Mouse (Mus musculus) gastrocnemius, postnatal 25 days (tissue): ENCODE results near the gene Slc7a6os. TPM values are rescaled to one million over a fixed set of nuclear protein-coding genes. Genes with fewer than 3 reads are reported as not detected.
"Not testable (repeated sequence)": the region's sequence is repeated elsewhere in the genome, so short reads cannot be mapped to it uniquely, and the experiment has no call there.

ENCODE experiments used
- DNase-seq: peaks from one replicate; pipeline ENCODE4 v3.0.0; 2022
- long read RNA-seq, 2 experiments: library from polyadenylated mRNA; stranded (forward); transcript quantifications; one replicate each; pipeline ENCODE4 v2.0.0; 2021
- total RNA-seq, 2 experiments: library from RNA; stranded (reverse); gene quantifications; 1 replicate in 1 of 2; 2 replicates in 1 of 2; pipeline ENCODE4 v1.2.3; 2021

Gene Slc7a6os
- total RNA-seq = 1 to 10 TPM; 8.6 to 9.3 TPM
- long read RNA-seq, experiment 1, partial matches to known transcripts = 0 of 4 reads
- long read RNA-seq, experiment 1, other reads (novel, unspliced or antisense) = 1 of 4 reads
- long read RNA-seq, experiment 2, partial matches to known transcripts = 1 of 3 reads
- long read RNA-seq, experiment 2, other reads (novel, unspliced or antisense) = 2 of 3 reads

DNA sequence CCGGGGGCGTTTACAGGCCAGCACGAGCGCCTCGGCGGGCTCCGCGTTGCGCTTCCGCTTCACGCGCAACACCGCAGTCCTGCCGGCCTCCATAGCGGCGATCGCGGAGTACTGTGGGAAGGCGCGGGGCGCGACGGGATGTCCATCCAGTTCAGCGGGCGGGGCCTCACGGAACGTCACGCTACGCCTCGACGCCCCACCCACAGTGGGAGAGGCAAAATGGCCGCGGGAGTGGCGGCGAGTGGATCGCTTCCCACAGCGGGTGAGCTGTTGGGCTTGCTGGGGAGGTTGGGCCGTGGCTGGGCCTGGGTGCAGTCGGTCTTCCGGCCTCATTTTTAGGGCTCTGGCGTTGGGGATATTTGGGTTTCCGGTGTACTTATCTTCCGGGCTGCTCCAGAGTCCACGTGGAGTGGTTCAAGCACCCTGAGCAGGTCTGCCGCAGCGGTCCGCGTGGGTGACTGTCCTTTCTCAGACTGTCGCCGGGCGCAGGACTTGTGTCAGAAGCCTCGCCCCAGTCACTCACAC lies at the start of gene Slc7a6os, which contains the start of gene Prmt7:
Gene Slc7a6os (minus strand): TSS at position 115 of the 525 bp plus-strand sequence.
Gene Prmt7 (plus strand): TSS at position 116 of the 525 bp plus-strand sequence.
- DNase-seq = peak; percentile 91

DNA sequence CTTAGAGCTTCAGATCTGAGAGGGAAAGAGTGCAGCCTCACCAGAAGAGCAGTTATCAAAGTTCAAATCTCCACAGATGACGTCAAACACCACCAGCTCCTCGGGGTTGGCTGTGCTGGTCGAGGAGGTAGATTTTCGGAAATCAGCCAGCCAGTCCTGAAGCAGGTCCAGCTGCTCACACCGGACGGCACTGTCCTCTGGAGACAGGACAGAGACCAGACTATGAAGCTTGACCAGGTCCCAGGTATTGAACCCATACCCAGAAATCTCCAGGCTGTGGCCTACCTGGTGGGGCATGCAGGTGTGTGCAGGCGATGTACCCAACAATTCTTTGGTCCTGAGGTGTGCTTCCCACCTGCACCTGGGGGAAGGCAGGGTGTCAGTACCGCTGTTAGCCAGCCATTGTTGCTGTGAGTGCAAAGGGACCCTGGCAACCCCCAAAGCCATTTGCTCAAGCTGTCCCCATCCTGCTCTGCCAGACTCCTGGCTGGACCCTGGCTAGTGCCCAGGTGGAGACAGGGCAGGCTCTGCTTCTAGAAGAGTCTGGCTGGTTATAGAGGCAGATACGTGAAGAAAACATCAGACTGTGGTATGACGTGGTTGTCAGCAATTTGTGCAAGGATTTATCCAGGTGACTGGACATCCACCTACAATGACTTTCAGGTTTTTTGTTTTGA lies 49.0 kb upstream of the Slc7a6os start:
- DNase-seq = no peak

DNA sequence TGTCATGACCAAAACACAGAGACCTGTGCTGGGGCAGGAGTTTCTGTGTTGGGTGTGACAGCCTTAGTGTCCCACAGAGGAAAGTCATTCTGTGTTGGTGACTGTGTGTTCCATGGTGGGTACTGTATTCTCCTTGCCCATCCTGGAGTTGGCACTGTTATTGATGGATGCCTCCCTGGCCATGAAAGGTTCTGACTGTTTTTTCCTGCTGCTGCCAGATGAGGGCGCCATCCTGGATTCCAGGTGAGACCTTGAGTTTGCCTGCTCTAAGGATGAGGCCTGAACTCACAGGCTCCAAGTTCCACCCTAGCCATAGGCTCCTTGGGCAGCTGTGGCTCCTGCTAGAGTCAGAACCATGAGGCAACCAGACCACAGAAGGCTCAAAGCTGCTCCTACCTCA lies 47.4 kb upstream of the Slc7a6os start:
- DNase-seq = no peak

DNA sequence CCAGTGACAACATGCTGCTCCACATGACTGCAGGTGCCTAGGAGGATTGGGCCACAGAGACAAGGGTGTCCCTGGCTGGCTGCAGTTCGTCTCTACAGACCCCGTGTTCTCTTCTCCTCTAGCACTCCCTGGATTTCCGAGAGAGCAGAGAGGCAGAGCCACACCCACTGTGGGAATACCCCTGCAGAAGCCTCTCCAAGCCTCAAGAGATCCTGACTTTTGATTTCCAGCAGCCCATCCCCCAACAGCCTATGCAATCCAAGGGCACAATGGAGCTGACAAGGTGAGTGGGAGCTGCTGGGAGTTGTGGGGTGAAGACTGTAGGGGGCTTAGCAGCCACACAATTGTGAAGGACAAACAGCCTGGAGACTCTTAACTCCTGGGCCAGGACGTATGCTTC lies 39.5 kb upstream of the Slc7a6os start:
- DNase-seq = no peak

DNA sequence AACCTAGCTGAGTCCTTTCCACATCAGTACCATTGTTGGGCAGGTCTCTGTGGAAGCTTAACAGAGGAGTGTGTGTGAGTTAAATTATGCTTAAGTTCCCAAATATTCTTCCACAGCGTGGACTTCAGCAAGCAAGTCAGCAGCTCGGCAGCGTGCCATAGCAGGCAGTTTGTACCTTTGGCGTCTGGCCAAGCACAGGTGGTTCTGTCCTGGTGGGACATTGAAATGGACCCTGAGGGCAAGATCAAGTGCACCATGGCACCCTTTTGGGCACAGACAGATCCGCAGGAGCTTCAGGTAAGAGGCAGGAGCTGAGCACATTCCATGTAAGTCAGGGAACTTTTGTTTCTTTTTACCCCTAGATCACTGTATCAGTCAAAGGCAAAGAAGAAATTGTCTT lies 26.4 kb upstream of the Slc7a6os start:
- no peak for DNase-seq

DNA sequence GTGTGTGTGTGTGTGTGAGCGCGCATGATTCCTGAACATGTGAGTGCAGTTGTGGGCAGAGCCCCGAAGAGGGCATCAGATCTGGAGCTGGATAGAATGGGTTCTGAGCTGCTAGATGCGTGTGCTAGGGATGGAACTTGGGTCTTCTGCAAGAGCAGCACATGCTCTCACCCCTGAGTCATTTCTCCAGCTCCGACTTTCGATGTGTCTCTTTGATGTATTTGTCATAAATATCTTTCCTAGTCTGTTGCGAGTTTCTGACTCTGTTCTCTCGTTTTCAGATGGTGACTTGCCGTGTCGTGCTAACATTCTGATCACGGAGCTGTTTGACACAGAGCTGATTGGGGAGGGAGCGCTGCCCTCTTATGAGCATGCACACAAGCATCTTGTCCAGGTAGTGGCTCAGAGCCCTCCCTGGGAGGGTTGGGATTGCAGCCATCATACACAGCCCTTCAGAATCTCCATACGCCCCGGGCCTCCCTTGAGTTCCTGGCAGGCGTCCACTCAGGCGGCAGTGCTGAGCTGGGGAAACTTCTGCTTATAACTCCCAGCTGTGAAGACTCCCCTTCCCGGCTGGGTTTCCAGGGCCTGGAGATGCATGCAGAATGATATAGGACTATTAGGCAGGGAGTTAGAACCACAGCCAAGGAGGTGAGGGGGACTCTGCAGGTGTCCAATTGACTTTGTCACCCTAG lies 24.0 kb upstream of the Slc7a6os start:
- no peak for DNase-seq

DNA sequence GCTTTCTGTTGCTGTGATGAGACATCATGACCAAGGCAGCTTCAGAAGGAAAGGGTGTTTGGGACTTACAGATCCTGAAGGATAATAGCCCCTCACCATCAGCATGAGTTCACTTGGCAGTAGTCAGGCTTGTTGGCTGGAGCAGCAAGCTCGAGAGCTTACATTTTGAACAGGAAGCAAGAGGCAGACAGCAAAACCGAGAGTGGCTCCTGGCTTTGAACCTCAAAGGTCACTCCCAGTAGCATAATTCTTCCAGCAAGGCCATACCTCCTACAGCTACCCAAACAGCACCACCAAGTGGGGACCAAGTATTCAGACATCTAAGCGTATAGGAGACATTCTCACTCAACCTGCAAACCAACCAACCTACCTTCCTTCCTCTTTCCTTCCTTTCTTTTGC lies 22.0 kb upstream of the Slc7a6os start:
- DNase-seq = no peak

DNA sequence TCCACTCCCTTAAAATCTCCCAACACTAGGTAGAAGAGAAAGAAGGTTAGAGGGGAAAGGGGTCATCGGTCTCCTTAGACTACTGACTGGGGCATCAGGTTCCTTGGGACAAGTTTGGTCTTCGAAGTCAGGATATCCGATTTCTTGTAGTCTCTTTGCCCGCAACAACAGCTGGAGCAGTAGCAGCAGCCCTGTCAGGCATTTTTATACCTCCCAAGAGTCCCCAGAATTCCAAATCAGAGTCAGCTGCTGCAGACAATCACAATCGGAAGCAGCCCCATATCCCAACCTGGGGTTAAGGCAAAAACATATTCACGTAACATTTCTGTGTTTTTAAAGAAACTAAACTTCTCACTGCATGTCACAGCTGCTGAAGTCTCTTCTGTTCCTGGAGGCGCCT lies 20.8 kb upstream of the Slc7a6os start:
- DNase-seq = no peak

DNA sequence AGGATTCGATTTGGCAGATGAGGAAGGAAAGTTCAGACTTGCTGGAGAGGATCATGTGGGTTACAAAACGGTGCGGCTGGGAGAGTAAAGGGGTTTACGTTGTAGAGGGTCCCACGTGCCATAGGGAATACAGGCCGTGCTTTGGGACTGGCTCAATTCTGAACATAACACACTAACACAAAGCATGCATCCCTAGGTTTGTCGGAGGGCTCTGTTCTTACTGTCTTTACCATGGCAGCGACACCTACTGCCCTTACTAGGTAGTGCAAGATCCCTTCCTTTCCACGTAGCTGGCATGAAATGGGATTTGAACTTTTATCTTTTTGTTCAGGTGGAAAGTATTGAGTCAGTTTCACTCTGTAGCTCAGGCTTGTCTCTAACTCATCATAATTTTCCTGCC lies 15.9 kb upstream of the Slc7a6os start:
- no peak for DNase-seq

DNA sequence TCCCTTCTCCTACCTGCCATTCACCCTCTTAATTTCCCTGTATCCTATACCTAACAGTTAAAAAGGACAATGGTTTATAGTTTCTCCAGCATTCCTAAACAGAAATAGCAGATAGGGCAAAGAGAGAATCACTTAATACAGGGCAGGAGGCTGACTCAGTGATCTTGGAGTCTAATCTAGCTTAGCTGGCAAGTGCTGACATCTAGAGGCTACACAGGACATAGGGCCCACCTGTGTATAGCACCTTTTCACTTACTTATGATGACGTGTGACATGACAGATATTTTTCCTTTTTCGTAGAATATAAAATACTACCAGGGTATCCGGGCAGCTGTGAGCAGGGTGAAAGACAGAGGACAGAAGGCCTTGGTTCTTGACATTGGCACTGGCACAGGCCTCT lies 8.9 kb upstream of the Slc7a6os start:
- DNase-seq = no peak

DNA sequence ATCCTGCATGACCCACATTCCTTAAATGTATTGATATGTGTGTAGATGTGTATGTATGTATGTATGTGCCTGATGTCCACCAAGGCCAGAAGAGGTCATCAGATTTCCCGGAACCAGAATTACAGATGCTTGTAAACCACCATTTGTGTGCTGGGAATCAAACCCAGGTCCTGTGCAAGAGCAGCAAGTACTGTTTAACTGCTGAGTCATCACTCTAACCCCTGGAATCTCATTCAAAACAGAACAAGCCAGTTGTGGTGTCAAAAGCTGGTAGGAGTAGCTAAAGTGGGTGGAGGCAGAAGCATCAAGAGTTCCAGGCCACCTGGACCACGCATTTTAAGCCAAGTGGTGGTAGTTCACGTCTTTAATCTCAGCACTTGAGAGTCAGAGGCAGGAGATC lies 3.2 kb upstream of the Slc7a6os start:
- DNase-seq = no peak

DNA sequence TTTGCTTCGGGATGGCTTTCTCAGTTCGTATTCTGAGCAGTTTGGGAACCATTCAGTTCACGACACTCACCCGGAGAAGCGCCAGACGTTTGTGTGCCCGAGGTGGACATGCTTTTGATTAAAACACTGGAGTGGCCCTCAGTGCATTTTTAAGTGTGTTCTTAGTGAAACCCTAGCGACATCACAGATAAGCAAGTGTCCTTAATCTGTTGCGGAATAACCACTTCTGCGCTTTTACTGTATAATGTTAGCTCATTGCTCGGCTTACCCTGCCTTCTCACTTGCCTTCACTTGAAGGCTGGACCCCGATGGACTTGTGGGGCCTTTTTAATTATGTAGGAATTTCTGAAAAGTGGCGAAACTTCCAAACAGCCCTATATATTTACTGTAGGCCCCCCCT lies 686 bp upstream of the Slc7a6os start:
- DNase-seq = no peak

DNA sequence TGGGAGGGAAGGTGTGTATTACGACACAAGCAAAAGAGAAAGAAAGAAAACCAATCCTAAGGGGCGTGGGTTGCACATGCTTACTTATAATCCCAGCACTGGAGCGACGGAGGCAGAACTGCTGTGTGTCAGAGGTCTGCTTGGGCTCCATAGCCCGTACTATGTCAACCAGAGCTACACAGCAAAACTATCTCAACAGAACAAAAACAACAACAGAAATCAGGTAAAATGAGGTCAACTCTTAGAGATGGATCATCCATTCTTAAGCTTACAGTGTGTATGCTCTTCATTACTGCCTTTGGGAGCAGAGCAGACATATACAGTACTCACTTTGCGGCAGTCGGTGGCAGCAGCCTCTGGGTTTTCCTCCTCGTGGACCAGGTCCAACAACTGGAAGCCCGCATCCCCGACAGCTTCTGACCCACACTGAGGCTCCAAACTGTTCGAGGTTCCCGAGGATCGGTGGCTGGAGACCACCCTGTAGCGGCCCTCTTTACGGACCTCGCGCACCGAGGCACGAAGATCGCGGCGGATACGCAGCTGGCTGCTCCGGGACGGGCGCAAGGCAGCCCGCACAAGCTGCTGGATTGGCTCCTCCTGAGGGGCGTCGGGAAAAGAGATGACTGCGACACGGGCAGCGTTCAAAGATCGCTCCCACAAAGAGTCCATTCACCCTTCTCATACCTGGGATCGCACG lies 552 bp downstream of the Slc7a6os start:
- DNase-seq = no peak

DNA sequence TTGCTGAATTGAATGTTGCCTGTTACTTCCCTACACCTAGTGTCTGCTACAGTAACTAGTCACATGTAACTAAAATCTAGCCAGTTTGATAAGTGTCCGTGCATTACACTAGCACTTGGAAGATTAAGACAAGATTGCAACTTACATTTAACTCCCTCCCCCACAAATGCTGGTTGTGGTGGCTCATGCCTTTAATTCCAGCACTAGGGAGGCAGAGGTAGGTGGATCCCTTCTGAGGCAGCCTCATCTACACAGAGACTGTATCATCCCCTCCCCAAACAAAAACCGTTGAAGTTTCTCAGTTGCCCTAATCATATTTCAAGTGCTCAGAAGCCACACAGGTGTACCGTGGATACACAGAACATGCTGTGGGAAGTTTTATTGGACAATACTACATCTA lies 11.1 kb downstream of the Slc7a6os start:
- DNase-seq = not testable (repeated sequence)

DNA sequence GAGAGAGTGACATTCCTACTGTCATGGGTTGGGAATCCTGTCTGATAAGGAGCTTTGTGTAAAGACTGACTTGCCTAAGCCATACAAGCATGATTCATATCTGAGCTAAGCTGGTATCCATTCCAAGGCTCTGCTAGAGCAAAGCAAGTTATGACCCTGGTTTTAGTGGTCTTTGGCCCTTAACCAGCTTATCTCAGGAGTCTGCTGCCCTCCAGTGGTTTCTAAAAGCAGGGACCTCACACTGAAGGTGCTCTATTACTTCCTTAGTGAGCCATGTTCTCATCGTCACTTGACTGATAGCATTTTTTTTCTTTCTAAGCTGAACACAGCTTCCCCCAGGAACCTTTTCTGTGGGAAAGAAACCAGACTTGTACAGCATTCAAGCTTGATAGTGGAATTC lies 12.0 kb downstream of the Slc7a6os start:
- DNase-seq = no peak

DNA sequence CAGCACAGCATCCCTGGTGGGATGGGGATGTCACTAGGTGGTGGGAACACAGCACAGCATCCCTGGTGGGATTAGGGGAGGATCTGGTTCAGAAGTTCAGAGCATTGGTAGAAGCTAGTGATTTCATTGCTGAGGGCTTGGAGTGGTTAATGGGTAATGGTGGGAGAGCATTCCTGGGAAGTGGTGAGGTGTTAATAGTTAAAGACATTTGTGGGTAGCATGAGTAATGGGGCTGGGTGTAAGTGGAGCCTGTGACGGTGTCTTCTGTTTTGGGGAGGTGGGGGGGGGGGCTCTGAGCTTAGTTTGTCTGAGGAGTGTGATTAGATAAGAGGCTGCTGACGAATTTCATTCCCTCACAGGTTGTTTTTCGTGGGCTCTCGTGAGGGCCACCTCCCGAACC lies 16.7 kb downstream of the Slc7a6os start:
- DNase-seq = no peak

DNA sequence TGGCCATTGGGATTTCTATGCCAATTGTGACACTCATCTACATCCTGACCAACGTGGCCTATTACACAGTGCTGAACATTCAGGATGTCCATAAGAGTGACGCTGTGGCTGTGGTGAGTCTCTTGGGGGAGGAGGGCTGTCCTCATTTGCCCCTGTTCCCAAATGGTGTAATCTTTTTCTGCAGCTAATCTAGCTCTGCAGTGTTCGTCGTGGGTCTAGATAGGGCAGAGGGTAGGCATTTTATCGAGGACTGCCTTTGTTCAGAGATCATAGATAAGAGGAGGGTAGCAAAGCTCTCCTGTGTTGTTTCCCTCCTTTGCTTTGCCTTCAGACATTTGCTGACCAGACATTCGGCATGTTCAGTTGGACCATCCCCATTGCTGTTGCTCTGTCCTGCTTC lies 17.6 kb downstream of the Slc7a6os start:
- DNase-seq = no peak

DNA sequence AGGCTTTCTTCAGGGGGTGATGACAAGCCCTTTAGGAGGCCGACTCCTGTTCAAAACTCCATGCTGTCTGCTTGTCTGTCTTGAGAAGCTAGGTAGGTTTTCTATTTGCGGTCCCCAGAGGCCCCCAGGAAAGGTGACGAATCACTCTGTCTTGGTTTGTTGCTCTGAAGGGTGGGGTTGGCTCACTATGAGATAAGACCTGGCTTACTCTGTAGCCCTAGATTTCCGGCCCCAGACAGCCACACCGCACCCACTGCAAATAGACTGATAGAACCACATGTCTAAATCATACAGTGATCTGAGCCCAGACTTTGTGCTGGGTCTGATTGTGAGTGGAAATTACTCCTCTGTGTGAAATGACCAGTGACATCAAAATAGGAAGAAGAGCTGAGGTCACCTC lies 19.1 kb downstream of the Slc7a6os start:
- no peak for DNase-seq

DNA sequence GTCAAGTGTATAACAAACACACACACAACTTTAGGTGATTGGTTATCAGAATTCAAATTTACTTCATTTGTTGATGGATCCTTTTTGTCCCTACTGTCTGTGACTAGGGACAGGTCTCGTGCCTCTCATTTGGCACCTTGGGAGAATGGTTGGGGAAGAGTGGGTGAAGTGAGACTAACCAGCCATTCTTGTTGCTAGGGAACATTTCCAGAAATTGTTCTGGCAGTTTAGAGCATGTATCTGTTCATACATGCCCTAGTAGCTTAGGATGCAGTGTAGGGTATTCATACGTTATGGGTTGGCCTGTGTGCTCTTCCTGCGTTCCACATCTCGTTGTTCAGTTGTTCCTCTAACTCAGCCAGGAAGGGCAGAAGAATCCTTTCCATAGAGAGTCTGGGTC lies 21.6 kb downstream of the Slc7a6os start:
- DNase-seq = no peak

DNA sequence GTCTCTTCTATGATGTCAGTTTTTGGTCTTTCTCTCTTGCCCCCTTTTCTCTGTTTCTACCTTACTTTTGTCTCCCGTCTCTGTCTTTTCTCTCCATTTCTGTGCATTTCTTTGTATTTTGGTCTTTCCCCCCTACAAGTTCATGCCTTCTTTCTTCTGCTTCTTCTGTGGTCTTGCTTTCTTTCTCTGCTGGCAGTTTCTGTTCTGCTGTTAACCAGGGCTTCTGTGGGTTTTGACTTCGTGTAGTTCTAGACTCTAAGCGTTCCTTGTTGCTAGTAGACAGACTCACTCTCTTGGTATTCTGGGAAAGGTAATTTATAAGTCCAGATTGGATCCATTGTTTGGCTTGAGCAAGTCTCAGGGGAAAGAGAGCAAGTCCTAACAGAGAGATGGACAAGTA lies 24.3 kb downstream of the Slc7a6os start:
- DNase-seq = no peak

DNA sequence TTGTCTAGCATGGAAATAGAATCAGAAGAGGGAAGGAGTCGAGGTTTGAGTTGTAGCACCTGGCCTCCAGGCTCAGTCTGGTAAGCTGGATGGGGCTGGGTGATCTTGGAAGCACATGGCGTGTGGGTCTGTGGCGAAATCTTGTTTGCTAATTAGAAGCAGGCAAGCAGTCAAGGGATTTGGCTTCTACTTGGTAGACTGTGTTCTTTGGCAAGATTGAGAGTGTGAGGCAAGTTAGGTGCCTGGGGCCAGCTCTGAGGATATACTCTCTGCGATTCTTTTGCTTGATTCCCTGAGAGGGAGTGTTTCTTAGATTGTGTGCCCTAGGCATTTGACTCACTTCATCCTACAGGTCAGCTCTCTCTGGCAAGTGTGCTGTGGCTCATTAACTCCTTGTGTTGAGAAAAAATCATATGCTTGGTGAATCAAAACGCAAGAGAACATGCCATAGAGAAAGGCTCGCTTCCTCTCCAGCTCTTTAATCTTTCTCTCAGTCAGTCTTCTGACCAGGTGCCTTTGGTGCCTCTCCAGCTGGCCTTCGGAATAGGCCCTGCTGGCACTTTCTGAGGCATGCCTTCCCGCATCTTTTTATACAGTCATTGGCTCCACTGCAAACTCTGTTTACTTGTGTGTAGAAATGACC lies 25.0 kb downstream of the Slc7a6os start:
- DNase-seq = peak; percentile 70

DNA sequence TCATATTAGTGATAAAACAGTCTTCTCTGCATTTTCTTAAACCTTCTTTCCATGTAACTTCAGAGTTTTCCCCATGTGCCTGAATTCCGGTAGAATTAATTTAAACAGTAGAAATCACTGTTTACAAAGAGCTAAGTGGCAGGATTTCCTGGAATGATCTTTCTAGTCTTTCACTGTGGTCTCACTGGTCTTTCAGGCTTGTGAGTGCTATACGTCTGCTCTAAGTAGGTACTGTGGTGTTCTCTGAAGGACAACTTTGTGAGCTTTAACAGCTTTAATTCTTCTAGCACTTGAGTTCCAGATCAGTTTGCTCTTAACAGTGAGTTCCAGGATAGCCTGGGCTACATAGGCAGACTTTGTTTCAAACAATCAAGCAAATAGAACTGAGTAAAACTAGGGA lies 32.3 kb downstream of the Slc7a6os start:
- no peak for DNase-seq
